In the genomic region with DNA sequence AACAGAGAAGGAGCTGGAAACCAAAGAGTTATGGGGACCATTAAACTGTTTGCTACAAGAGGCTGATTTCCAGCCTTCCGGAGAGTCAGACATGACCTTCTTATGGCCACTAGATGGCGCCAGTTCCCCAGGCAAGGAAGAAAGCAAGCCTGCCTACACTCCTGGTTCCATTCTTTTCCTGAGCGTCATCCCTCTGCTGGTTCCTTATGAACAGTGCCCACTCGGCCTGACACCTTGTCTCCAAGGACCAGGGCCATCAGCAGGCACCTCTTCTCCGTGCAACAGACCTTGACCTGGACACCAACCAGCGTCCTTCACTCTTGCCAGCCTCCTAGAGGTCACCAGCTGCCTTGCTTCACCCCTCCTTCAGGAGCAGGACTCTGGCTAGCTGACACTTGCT, we compare ENCODE assay signal across 8 mouse cellular contexts. TPM values are rescaled to one million over a fixed set of nuclear protein-coding genes. Genes with fewer than 3 reads are reported as not detected.
DNase-seq lines count a peak whose midpoint lies in the region; ATAC-seq and TF ChIP-seq lines count a peak whose summit lies in the region.

No protein-coding gene starts in this region.

- in situ Hi-C loops in ES-E14 (cut with MboI; ENCODE audit: low sequenced_read_pairs in 2 of 2, unreplicated experiment in 2 of 2) = loop anchor here (5.0 to 25.0 kb wide), 3 partner anchors 120 to 408 kb away; a partner anchor contains a TSS

- H3K36me3 ChIP-seq in ES-E14 (ENCODE audit: control insufficient read depth, insufficient read depth, low read length, poor library complexity, severe bottlenecking) = no peaks in the 10 kb centered on the region
- H3K36me3 ChIP-seq in neural tube, embryonic 15.5 days = no peaks in the 10 kb centered on the region

- intact Hi-C loops in heart, postnatal 10 days (cut with DNase I) = loop anchor here (1.0 kb wide), 2 partner anchors 115 to 134 kb away; no protein-coding TSS in a partner anchor

- no peak overlapping the region for H3K27ac ChIP-seq in ES-E14 (ENCODE audit: insufficient read depth, low read depth, low read length, poor library complexity, severe bottlenecking)
- no peak overlapping the region for H3K27ac ChIP-seq in neural tube, embryonic 15.5 days (replicated peaks)

- H3K4me3 ChIP-seq in ES-E14 (ENCODE audit: insufficient read depth in 1 of 2, low read depth in 1 of 2, low read length in 2 of 2, poor library complexity in 1 of 2, severe bottlenecking in 1 of 2) = no peak overlapping the region
- H3K4me3 ChIP-seq in neural tube, embryonic 15.5 days (replicated peaks) = no peak overlapping the region

- H3K4me1 ChIP-seq in ES-E14 (ENCODE audit: control insufficient read depth in 2 of 2, insufficient read depth in 2 of 2, low read length in 2 of 2, poor library complexity in 1 of 2) = peaks cover 0 to 15% of the 10 kb centered on the region in 2 experiments; a peak in 2 of 4 replicates
- H3K4me1 ChIP-seq in neural tube, embryonic 15.5 days = peaks cover 27% of the 10 kb centered on the region

- H3K9me3 ChIP-seq in ES-E14 (ENCODE audit: control insufficient read depth, insufficient read depth, low read depth, low read length) = no peaks in the 10 kb centered on the region
- H3K9me3 ChIP-seq in neural tube, embryonic 15.5 days (replicated peaks) = no peaks in the 10 kb centered on the region

- no peak overlapping the region for H3K4me2 ChIP-seq in neural tube, embryonic 15.5 days

- 1% methylated on average over 6 of the region's 6 CpGs for WGBS in large intestine, adult 2 months
- 2% methylated on average over 6 of the region's 6 CpGs for WGBS in neural tube, embryonic 15.5 days

- no peak overlapping the region for H3K9ac ChIP-seq in ES-E14 (ENCODE audit: insufficient read depth, low read depth, low read length, poor library complexity, severe bottlenecking)
- no peak overlapping the region for H3K9ac ChIP-seq in neural tube, embryonic 15.5 days (replicated peaks)

- peaks cover 46% of the 10 kb centered on the region for H3K27me3 ChIP-seq in neural tube, embryonic 15.5 days (replicated peaks)

- peak; percentile 84 for DNase-seq in ES-E14 (ENCODE audit: low read depth, low spot score)
- peak; percentile 93 for DNase-seq in brain, adult 2 months (ENCODE audit: low read depth, low spot score)
- peak; percentile 80 to 84 for DNase-seq in heart, postnatal 10 days
- DNase-seq in large intestine, adult 2 months (ENCODE audit: low read depth, low spot score) = peak; percentile 54
- DNase-seq in lung, adult 18-20 months = peak; percentile 47 to 60
- peak; percentile 31 to 44 for DNase-seq in thymus, postnatal 36 days

- ATAC-seq in erythroid progenitor cell, adult 5-6 weeks (replicated peaks; ENCODE audit: low FRiP score, poor library complexity, severe bottlenecking) = peak; percentile 70; the same call in 1 of the 2 replicates
- ATAC-seq in neural tube, embryonic 15.5 days (ENCODE audit: low FRiP score) = peak; percentile 65

TF ChIP-seq in ES-E14, 5 proteins besides CTCF, POLR2A, EP300 and RAD21:
- TF ChIP-seq HCFC1 (IDR thresholded peaks at IDR 0.05; ENCODE audit: borderline replicate concordance, insufficient read depth, low read length) (no peak), CHD2 (IDR thresholded peaks at IDR 0.05; ENCODE audit: low read depth, low read length) (no peak), MAFK (IDR thresholded peaks at IDR 0.05; ENCODE audit: insufficient read depth, low read depth, low read length) (no peak), ZNF384 (IDR thresholded peaks at IDR 0.05; ENCODE audit: low read depth, low read length) (no peak), ZC3H11A (IDR thresholded peaks at IDR 0.05; ENCODE audit: borderline replicate concordance, low read depth, low read length) (peak; percentile 97)

RNA-seq across cellular contexts. Expression of a gene that starts 2.9 kb away (rescaled TPM):
- 0.11 and 0.54 TPM in 2 replicates for total RNA-seq in ES-E14 (2012; rRNA removed)
- not detected in 2 replicates for total RNA-seq in erythroid progenitor cell, adult 5-6 weeks (2015; ENCODE audit: low replicate concordance)
- not detected in 2 replicates for total RNA-seq in erythroid progenitor cell, adult 5-6 weeks (2017; ENCODE audit: low replicate concordance)
- not detected for total RNA-seq in heart, postnatal 10 days (2021)
- 0.10 and 0.14 TPM in 2 replicates for polyA plus RNA-seq in large intestine, adult 2 months (2012; rRNA removed)
- 0.28 and 0.50 TPM in 2 replicates for polyA plus RNA-seq in neural tube, embryonic 15.5 days (2015; fragmentation: Nextera tagmentation; extraction: Ambion mirVana)

RNA-seq across cellular contexts. Expression of a gene that starts 29.0 kb away (rescaled TPM):
- 0.16 and 0.18 TPM in 2 replicates for total RNA-seq in ES-E14 (2012; rRNA removed)
- total RNA-seq in erythroid progenitor cell, adult 5-6 weeks (2015; ENCODE audit: low replicate concordance) = not detected in 2 replicates
- total RNA-seq in erythroid progenitor cell, adult 5-6 weeks (2017; ENCODE audit: low replicate concordance) = not detected in 2 replicates
- under 1 TPM in 1 of 2 experiments, not detected in 1; 0.12 TPM for total RNA-seq in heart, postnatal 10 days (2021)
- polyA plus RNA-seq in large intestine, adult 2 months (2012; rRNA removed) = 0.08 TPM in 1 of 2 replicates, not detected in the other
- polyA plus RNA-seq in neural tube, embryonic 15.5 days (2015; fragmentation: Nextera tagmentation; extraction: Ambion mirVana) = not detected in 2 replicates

RNA-seq across cellular contexts. Expression of a gene that starts 40.4 kb away (rescaled TPM):
- total RNA-seq in ES-E14 (2012; rRNA removed) = 189 and 246 TPM in 2 replicates
- not detected in 2 replicates for total RNA-seq in erythroid progenitor cell, adult 5-6 weeks (2015; ENCODE audit: low replicate concordance)
- total RNA-seq in erythroid progenitor cell, adult 5-6 weeks (2017; ENCODE audit: low replicate concordance) = 0.13 TPM in 1 of 2 replicates, not detected in the other
- total RNA-seq in heart, postnatal 10 days (2021) = 10 to 100 TPM; 14.3 to 14.6 TPM
- 59.9 and 103 TPM in 2 replicates for polyA plus RNA-seq in large intestine, adult 2 months (2012; rRNA removed)
- polyA plus RNA-seq in neural tube, embryonic 15.5 days (2015; fragmentation: Nextera tagmentation; extraction: Ambion mirVana) = 17.7 and 20.3 TPM in 2 replicates

Comparison
In these comparisons a context has a peak if more than half of its experiments do, and no peak if none do; other contexts are left out.
1. DNase-seq: peak in every context shown above with its lines; median percentile 93 in brain, adult 2 months; 84 in ES-E14; 82 in heart, postnatal 10 days; 54 in large intestine, adult 2 months; 54 in lung, adult 18-20 months; 38 in thymus, postnatal 36 days.
2. RNA of a gene that starts 40.4 kb away (total RNA-seq): 189 to 246 TPM in ES-E14 and 14.3 to 14.6 TPM in heart, postnatal 10 days; 0.13 TPM in erythroid progenitor cell, adult 5-6 weeks; every median in the first group is over 10 times any median in the second.